Mouse (Mus musculus) heart, adult 2 months (tissue): ENCODE results near the gene Synpr. TPM values are rescaled to one million over a fixed set of nuclear protein-coding genes. Genes with fewer than 3 reads are reported as not detected.

Source experiments
- DNase-seq, 2 experiments: peaks; one replicate each; pipeline ENCODE4 v3.0.0; 2021
- H3K27ac ChIP-seq: fragments of 200-600 bp; 2 replicates; pipeline ENCODE4 v1.8.1; 2022
- H3K27me3 ChIP-seq: fragments of 200-500 bp; 2 replicates; pipeline ENCODE4 v1.6.1; 2012; ENCODE audit warnings: mild to moderate bottlenecking, low read length, inconsistent platforms, mixed read lengths; ENCODE audit not compliant: control insufficient read depth, insufficient read depth
- H3K36me3 ChIP-seq: fragments of 200-500 bp; 2 replicates; pipeline ENCODE4 v1.6.1; 2012; ENCODE audit warnings: low read length, inconsistent platforms; ENCODE audit not compliant: control insufficient read depth, insufficient read depth
- H3K4me1 ChIP-seq: fragments of 200-500 bp; 2 replicates; pipeline ENCODE4 v1.6.1; 2011; ENCODE audit warnings: low read length; ENCODE audit not compliant: control insufficient read depth, insufficient read depth
- H3K4me3 ChIP-seq: fragments of 200-600 bp; 2 replicates; pipeline ENCODE4 v1.8.1; 2022
- H3K79me2 ChIP-seq: fragments of 200-500 bp; replicated peaks from 2 replicates; pipeline ENCODE4 v1.6.1; 2012; ENCODE audit warnings: mild to moderate bottlenecking, inconsistent platforms, low read length, moderate library complexity, mixed read lengths; ENCODE audit not compliant: control insufficient read depth, insufficient read depth
- H3K9ac ChIP-seq: fragments of 200-500 bp; 2 replicates; pipeline ENCODE4 v1.6.1; 2012; ENCODE audit warnings: low read depth, mild to moderate bottlenecking, control low read depth, inconsistent platforms, low read length, mixed read lengths
- CTCF ChIP-seq: fragments of 200-600 bp; IDR thresholded peaks from 2 replicates; pipeline ENCODE4 v1.8.1; 2022; ENCODE audit warnings: antibody characterized with exemption, mild to moderate bottlenecking, moderate library complexity
- EP300 ChIP-seq: fragments of 200-500 bp; IDR thresholded peaks from 2 replicates; pipeline ENCODE4 v1.6.1; 2011; ENCODE audit warnings: low read depth, low read length, control low read depth; ENCODE audit not compliant: insufficient read depth
- POLR2A ChIP-seq: fragments of 200-500 bp; IDR thresholded peaks from 2 replicates; pipeline ENCODE4 v1.6.1; 2011; ENCODE audit warnings: mild to moderate bottlenecking, low read depth, low read length, control low read depth; ENCODE audit not compliant: insufficient read depth
- WGBS: fragments of 180-500 bp; shearing (Covaris S2); methylation state at CpG from one replicate; pipeline ENCODE4 v1.1.7; 2018; 5-methylcytosine and 5-hydroxymethylcytosine counted together
- intact Hi-C: fragments of 180-260 bp; cut with DNase I; formaldehyde crosslinking; loops from one replicate; pipeline ENCODE4 v1.15.1; 2025
- polyA plus RNA-seq: library from polyadenylated mRNA; depleted of rRNA; stranded (reverse); fragments of >200 nt; gene quantifications from 2 replicates; pipeline ENCODE4 v1.2.3, GENCODE M21; 2012
- total RNA-seq, 2 experiments: library from RNA; stranded (reverse); gene quantifications; 2 replicates each; pipeline ENCODE4 v1.2.3; 2021

Gene Synpr
- total and polyA plus RNA-seq, 3 experiments: 0.26 to 0.34 TPM; not detected in 1

DNA sequence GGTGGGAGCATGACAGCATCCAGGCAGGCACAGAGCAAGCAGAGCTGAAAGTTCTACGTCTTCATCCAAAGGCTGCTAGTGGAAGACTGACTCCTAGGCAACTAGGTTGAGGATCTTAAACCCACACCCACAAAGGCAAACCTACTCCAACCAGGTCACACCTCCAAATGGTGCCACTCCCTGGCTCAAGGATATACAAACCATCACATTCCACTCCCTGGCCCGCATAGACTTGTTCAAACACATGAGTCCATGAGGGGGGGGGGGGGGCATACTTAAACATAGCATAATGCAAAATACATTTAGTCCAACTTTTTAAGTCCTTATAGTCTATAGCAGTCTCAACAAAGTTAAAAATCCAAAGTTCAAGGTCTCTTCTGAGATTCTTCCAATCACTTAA is 312.6 kb downstream of the Synpr start:
- no peak for TF ChIP-seq CTCF
- no peak for TF ChIP-seq POLR2A
- TF ChIP-seq EP300: no peak
- intact Hi-C loops: no loop called here
- no peaks in the 10 kb centered on the region for H3K79me2 ChIP-seq
- H3K27ac ChIP-seq: no peak overlapping the region
- H3K4me3 ChIP-seq: no peak overlapping the region
- no peaks in the 10 kb centered on the region for H3K4me1 ChIP-seq
- no peak for DNase-seq
- H3K27me3 ChIP-seq: no peaks in the 10 kb centered on the region
- 84% methylated on average over 2 of the region's 2 CpGs for WGBS
- no peaks in the 10 kb centered on the region for H3K36me3 ChIP-seq
- no peak overlapping the region for H3K9ac ChIP-seq

DNA sequence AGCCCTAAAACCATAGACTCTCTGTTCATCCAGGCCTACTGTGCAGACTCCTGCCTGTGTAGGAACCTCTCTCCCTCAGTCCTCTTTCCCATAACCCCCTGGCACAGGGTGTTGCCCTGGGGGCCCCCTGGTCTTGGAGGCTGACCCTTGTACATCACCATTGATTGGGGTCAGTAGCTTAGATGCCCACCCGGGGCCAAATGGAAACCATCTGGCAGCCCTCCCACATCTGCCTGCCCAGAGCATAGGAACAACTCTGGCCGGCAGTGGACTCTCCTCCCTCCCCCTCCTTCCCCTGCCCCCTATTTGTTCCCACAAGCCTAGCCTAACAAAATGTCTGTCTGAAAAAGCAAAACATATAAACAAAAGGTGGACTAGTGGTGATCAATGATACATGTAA is 336.0 kb downstream of the Synpr start:
- Histone ChIP-seq H3K4me1 (no peaks in the 10 kb centered on the region), H3K4me3 (no peak overlapping the region), H3K27ac (no peak overlapping the region), H3K27me3 (no peaks in the 10 kb centered on the region), H3K9ac (no peak overlapping the region), H3K36me3 (no peaks in the 10 kb centered on the region), H3K79me2 (no peaks in the 10 kb centered on the region)
- no peak for DNase-seq
- no peak for TF ChIP-seq POLR2A
- no peak for TF ChIP-seq EP300
- TF ChIP-seq CTCF: no peak
- intact Hi-C loops: no loop called here
- 35% methylated on average over 2 of the region's 2 CpGs for WGBS

- H3K36me3 ChIP-seq: no peaks in the 10 kb centered on the region
- no peak for DNase-seq
- no peak overlapping the region for H3K9ac ChIP-seq
- intact Hi-C loops: no loop called here
- H3K4me3 ChIP-seq: no peak overlapping the region
- no peaks in the 10 kb centered on the region for H3K4me1 ChIP-seq
- no peak overlapping the region for H3K27ac ChIP-seq
- H3K79me2 ChIP-seq: no peaks in the 10 kb centered on the region
- TF ChIP-seq CTCF: no peak
- no peak for TF ChIP-seq EP300
- WGBS: 84% methylated on average over 1 of the region's 1 CpGs
- no peaks in the 10 kb centered on the region for H3K27me3 ChIP-seq
Measured at GRCm38 (mm10) chr14:13649865-13650264, 365.3 kb downstream of the Synpr start.

GRCm38 (mm10) chr14:13651039-13651438 is 366.5 kb downstream of the Synpr start:
- 42% methylated on average over 1 of the region's 1 CpGs for WGBS
- TF ChIP-seq POLR2A: no peak
- TF ChIP-seq EP300: no peak
- TF ChIP-seq CTCF: no peak
- H3K4me3 ChIP-seq: no peak overlapping the region
- no peak overlapping the region for H3K27ac ChIP-seq
- H3K27me3 ChIP-seq: no peaks in the 10 kb centered on the region
- H3K79me2 ChIP-seq: no peaks in the 10 kb centered on the region
- no peaks in the 10 kb centered on the region for H3K4me1 ChIP-seq
- no peak overlapping the region for H3K9ac ChIP-seq
- H3K36me3 ChIP-seq: no peaks in the 10 kb centered on the region
- DNase-seq: no peak
- intact Hi-C loops: no loop called here

GRCm38 (mm10) chr14:13651541-13652298 is 367.1 kb downstream of the Synpr start:
- H3K4me1 ChIP-seq: no peaks in the 10 kb centered on the region
- no peaks in the 10 kb centered on the region for H3K79me2 ChIP-seq
- no peak overlapping the region for H3K27ac ChIP-seq
- H3K4me3 ChIP-seq: no peak overlapping the region
- no peak for DNase-seq
- H3K27me3 ChIP-seq: no peaks in the 10 kb centered on the region
- intact Hi-C loops: no loop called here
- TF ChIP-seq CTCF (no peak), POLR2A (no peak), EP300 (no peak)
- 74% methylated on average over 2 of the region's 2 CpGs for WGBS
- H3K36me3 ChIP-seq: no peaks in the 10 kb centered on the region
- H3K9ac ChIP-seq: no peak overlapping the region
